Mouse (Mus musculus) testis, adult 2 months (tissue): ENCODE measurements around the gene Fzd1. TPM values are rescaled to one million over a fixed set of nuclear protein-coding genes. Genes with fewer than 3 reads are reported as not detected.

Source experiments
- H3K27ac ChIP-seq: fragments of 200-500 bp; 2 replicates; pipeline ENCODE4 v1.5.1; 2012; ENCODE audit warnings: low read depth, low read length; ENCODE audit not compliant: control insufficient read depth, insufficient read depth
- H3K27me3 ChIP-seq: fragments of 200-500 bp; 2 replicates; pipeline ENCODE4 v1.6.1; 2012; ENCODE audit warnings: mild to moderate bottlenecking, low read length, moderate library complexity; ENCODE audit not compliant: control insufficient read depth, insufficient read depth
- H3K36me3 ChIP-seq: fragments of 200-500 bp; 2 replicates; pipeline ENCODE4 v1.6.1; 2012; ENCODE audit warnings: mild to moderate bottlenecking, low read length; ENCODE audit not compliant: control insufficient read depth, insufficient read depth
- H3K4me1 ChIP-seq: fragments of 200-500 bp; 2 replicates; pipeline ENCODE4 v1.6.1; 2012; ENCODE audit warnings: low read length; ENCODE audit not compliant: control insufficient read depth, insufficient read depth
- H3K4me3 ChIP-seq: fragments of 200-500 bp; 2 replicates; pipeline ENCODE4 v1.5.1; 2012; ENCODE audit warnings: low read depth, mild to moderate bottlenecking, low read length, moderate library complexity, mixed read lengths; ENCODE audit not compliant: control insufficient read depth
- CTCF ChIP-seq: fragments of 200-500 bp; IDR thresholded peaks from 2 replicates; pipeline ENCODE4 v1.5.1; 2012; ENCODE audit warnings: low read depth, mild to moderate bottlenecking, inconsistent platforms, low read length, moderate library complexity; ENCODE audit not compliant: control insufficient read depth, insufficient read depth, insufficient replicate concordance
- POLR2A ChIP-seq: fragments of 200-500 bp; IDR thresholded peaks from 2 replicates; pipeline ENCODE4 v1.6.1; 2012; ENCODE audit warnings: low read depth, mild to moderate bottlenecking, inconsistent platforms, low read length, moderate library complexity; ENCODE audit not compliant: control insufficient read depth
- polyA plus RNA-seq: library from polyadenylated mRNA; depleted of rRNA; stranded (reverse); fragments of >200 nt; gene quantifications from 2 replicates; pipeline ENCODE4 v1.2.3, GENCODE M21; 2012

Gene Fzd1
- polyA plus RNA-seq, 1 experiment = 1.6 TPM

GRCm38 (mm10) chr5:4731064-4731463, 26.8 kb downstream of the Fzd1 start:
- H3K36me3 ChIP-seq = no peaks in the 10 kb centered on the region

More at GRCm38 (mm10) chr5:4731064-4731463, 26.8 kb downstream of the Fzd1 start:
- TF ChIP-seq POLR2A (no peak), CTCF (no peak)
- no peaks in the 10 kb centered on the region for H3K4me1 ChIP-seq
- H3K27me3 ChIP-seq = no peaks in the 10 kb centered on the region
- no peak overlapping the region for H3K27ac ChIP-seq
- no peak overlapping the region for H3K4me3 ChIP-seq
